Mouse (Mus musculus): ENCODE measurements around the gene Car9. TPM values are rescaled to one million over a fixed set of nuclear protein-coding genes. Genes with fewer than 3 reads are reported as not detected.

The Car9 gene
- total RNA-seq, 2 experiments from 2014 or later: 0.77 TPM; not detected in 1

GRCm38 (mm10) chr4:43492821-43493185 lies 14.0 kb upstream of the Car9 start, which contains the start of gene Ccdc107:
Gene Ccdc107, plus strand, starts transcription at chr4:43492900.
- ATAC-seq (replicated peaks; ENCODE audit: low FRiP score, poor library complexity, severe bottlenecking): peak; percentile 89

DNA sequence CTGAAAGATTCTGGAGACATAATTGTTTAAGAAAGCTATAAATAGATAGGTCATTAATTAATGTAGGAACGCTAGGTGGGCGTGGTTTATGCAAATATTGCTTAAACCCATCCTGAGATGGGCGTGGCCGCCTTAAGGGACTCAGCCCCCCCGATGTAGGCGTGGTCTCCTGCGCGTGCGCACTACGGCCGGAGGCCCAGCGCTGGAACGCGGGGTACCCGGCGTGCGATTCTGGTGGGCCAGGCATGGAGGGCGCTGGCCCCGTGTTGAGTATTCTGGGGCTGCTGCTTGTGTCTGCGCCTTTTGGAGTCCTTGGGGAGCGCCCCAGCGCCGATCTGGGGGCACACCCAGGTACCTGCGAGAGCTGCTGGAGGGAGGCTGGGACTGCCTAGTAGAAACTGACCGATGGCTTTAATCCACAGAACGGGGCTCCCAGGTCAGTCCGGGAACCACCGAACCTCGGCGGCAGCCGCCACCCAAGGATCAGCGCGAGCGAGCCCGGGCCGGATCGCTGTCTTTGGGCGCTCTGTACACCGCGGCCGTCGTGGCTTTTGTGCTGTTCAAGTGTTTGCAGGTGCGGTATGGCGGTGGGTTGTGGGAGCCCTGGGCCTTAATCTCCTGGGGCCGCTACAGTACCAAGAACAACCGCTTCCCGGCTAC lies 13.4 kb upstream of the Car9 start:
- ATAC-seq (replicated peaks; ENCODE audit: low FRiP score, poor library complexity, severe bottlenecking): peak; percentile 84

GRCm38 (mm10) chr4:43493846-43494240 lies 12.9 kb upstream of the Car9 start:
- ATAC-seq (replicated peaks; ENCODE audit: low FRiP score, poor library complexity, severe bottlenecking): no peak

DNA sequence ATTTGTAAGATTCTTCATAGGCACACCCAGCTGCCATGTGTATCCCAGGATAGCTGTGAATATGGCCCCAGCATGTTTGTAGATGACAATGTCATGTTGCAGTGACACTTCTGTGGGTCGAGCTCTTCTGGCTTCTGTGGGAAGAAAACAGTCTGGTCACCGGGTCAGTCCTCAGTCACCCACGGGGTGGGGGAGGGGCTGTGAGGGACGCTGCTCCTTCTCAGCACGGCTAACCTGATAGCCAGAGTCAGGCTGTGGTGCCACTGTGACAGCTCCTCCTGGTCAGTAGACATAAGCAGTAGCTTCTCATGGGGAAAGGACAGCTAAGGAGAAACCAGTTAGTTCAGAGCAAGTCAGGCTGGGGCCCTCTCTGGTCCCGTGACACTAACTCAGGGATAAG lies 10.2 kb upstream of the Car9 start:
- no peak for ATAC-seq (replicated peaks; ENCODE audit: low FRiP score, poor library complexity, severe bottlenecking)

DNA sequence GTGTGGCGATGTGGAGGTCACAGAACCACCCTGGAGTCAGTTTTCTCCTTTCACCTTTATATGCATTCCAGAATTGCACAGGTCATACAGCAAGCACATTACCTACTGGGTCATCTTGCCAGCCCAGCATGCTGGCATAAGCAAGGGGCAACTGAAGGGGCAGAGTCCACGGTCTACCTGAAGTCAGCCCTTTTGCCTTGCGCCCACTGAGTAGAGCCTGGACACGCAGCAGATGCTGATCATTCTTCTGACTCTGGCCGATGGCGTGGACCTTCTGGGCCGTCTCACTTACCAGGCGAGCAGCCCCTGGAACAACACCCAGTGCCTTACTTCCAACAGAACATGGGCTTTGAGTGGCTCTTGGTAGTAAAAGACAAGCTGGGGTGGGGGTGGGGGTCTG lies 9.4 kb upstream of the Car9 start:
- ATAC-seq (replicated peaks; ENCODE audit: low FRiP score, poor library complexity, severe bottlenecking): no peak

DNA sequence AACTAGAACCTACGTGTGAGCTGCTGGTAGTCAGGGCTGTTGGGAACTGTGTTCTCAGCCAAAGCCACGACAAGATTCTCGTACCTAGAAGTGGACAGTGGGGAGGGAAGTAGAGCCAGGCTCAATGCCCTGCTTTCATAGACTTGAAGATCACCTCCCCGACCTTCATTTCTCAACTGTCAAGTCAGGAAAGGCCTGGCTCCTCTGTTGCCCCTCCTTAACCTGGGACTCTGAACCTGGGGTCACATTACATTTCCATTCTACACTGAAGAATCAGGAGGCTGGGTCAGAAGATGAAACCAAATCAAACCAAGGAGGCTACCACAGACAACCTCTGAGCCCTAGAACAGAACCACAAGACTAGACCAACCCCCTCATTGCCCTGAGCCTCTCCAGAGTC lies 8.8 kb upstream of the Car9 start:
- ATAC-seq (replicated peaks; ENCODE audit: low FRiP score, poor library complexity, severe bottlenecking): no peak

GRCm38 (mm10) chr4:43498983-43499382 lies 7.8 kb upstream of the Car9 start:
- ATAC-seq (replicated peaks; ENCODE audit: low FRiP score, poor library complexity, severe bottlenecking): peak; percentile 63

- peak; percentile 90 for ATAC-seq (replicated peaks; ENCODE audit: low FRiP score, poor library complexity, severe bottlenecking)
These were observed 7.1 kb upstream of the Car9 start, which contains the start of gene Arhgef39 for GRCm38 (mm10) chr4:43499407-43500333. Gene Arhgef39, minus strand, starts transcription at chr4:43499695.

- ATAC-seq (replicated peaks; ENCODE audit: low FRiP score, poor library complexity, severe bottlenecking): no peak
These were observed 3.7 kb upstream of the Car9 start for GRCm38 (mm10) chr4:43503041-43503440.

DNA sequence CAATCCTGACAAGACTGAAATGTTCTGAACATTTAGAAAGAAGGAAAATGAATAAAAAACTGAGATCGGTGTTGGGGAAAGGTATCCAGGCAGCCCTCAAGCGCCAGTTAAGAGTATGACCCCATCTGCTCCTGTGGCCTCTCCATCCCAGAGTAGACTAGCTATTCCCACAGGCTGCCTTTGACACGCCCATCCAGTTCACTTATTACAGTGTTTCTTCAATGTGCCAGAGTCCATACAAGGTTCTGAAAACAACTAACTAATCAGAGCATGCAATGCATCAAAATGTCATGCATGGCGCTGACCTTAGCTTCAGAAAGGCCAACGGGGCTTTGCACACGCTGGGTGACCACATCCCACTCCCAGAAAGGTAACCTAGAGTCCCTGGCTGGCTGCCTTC lies 3.3 kb upstream of the Car9 start:
- ATAC-seq (replicated peaks; ENCODE audit: low FRiP score, poor library complexity, severe bottlenecking): no peak

DNA sequence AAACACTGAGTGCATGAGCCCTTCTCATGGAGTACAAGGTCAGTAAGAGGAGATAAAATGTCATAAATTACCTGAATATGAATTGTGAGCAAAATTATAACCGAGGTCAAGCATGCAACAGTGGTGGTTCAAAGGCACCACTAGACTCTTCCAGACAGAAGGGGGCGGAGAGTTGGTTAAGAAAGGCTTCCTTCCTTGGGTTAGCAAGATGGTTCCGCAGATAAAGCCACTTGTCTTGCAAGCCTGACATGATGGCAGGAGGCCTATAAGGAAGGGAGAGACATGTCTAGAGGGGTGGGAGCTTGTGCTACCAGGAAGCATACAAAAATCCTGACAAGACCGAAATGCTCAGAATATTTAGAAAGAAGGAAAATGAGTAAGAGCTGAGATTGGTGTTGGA lies 2.5 kb upstream of the Car9 start:
- no peak for ATAC-seq (replicated peaks; ENCODE audit: low FRiP score, poor library complexity, severe bottlenecking)

GRCm38 (mm10) chr4:43506074-43506473 lies 692 bp upstream of the Car9 start:
- no peak for ATAC-seq (replicated peaks; ENCODE audit: low FRiP score, poor library complexity, severe bottlenecking)

GRCm38 (mm10) chr4:43507938-43508665 lies 1.3 kb downstream of the Car9 start:
- no peak for ATAC-seq (replicated peaks; ENCODE audit: low FRiP score, poor library complexity, severe bottlenecking)

DNA sequence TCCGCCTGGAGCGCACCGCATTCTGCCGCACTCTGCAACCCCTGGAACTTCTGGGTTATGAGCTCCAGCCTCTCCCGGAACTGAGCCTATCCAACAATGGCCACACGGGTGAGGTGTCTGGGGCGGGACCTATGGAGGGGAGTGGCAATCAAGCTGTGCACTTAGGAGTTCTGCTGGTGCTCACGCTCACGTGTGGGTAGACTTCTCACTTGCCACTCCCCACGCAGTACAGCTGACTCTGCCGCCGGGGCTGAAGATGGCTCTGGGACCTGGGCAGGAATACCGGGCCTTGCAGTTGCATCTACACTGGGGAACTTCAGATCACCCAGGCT lies 1.9 kb downstream of the Car9 start:
- ATAC-seq (replicated peaks; ENCODE audit: low FRiP score, poor library complexity, severe bottlenecking): 0 out of 2 replicates have a peak, but pooled peaks have one; percentile 50

DNA sequence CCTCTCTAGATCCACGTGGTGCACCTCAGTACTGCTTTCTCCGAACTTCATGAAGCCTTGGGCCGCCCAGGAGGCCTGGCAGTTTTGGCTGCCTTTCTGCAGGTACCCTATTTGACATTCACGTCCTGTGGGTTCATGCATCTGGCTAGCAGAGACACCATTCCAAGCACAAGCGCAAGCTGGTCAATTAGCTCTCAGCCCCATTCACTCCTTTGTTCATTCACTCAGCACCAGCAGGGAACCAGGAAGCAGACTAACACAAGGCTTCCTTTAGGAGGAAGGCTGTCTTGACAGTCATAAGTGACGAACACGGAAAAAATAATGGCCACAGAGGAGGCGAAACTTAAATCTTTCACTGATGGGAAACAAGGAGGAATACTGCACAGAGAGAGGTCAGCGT lies 2.3 kb downstream of the Car9 start:
- no peak for ATAC-seq (replicated peaks; ENCODE audit: low FRiP score, poor library complexity, severe bottlenecking)

GRCm38 (mm10) chr4:43511675-43512454 lies 5.1 kb downstream of the Car9 start:
- ATAC-seq (replicated peaks; ENCODE audit: low FRiP score, poor library complexity, severe bottlenecking): no peak

DNA sequence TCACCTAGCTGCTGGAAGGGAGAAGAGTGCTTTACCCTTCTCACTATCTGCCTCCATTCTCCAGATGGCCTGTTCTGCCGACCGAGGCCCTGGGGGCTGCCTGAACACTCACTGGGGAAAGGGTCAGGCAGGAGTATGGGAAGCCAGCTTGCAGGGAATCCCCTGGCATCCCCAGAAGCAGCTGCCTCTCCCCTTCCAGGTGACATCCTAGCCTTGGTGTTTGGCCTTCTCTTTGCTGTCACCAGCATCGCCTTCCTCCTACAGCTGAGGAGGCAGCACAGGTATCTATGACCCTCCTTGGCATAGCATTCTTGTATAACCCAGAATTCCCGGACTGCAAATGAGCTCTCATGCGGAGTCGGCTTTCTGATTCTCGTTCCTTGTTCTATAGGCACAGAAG lies 5.9 kb downstream of the Car9 start:
- no peak for ATAC-seq (replicated peaks; ENCODE audit: low FRiP score, poor library complexity, severe bottlenecking)

DNA sequence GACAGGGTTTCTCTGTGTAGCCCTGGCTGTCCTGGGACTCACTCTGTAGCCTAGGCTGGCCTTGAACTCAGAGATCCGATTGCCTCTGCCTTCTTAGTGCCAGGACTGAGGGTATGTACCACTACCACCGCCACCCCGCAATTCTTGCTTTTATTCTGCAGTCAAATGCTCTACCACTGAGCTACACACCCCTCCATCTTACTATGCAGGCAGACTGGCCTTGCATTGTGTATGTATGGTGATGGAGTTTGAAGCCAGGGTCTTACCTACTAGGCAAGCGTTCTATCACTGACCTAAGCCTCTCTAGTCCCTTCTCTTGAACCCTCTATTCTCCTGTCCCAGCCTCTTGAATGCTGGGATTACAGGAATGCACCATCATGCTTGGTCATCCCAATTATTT lies 6.5 kb downstream of the Car9 start:
- no peak for ATAC-seq (replicated peaks; ENCODE audit: low FRiP score, poor library complexity, severe bottlenecking)

DNA sequence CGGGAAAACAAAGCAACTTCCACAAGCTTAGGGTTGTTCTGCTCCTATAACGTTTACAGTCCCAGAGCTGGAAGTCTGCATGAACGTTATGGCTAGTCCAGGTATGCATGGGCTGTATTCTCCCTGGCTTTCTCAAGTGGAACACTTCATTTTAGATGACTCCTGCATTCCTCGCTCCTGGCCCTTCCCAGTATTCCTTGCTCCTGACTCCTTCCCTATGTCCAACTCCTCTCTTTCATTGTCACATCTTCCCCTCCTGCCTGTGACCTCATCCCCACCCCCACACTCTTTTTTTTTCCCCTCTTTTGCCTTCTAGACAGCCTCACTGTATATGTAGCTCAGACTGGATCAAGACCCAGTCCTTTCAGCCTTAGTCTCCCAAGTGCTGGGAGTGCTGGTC lies 7.0 kb downstream of the Car9 start:
- ATAC-seq (replicated peaks; ENCODE audit: low FRiP score, poor library complexity, severe bottlenecking): no peak
